Mouse (Mus musculus) spleen, adult 2 months (tissue): Measurements from ENCODE around the gene Unc5b.

Experiments
- CTCF ChIP-seq: fragments of 200-500 bp; IDR thresholded peaks from 2 replicates; pipeline ENCODE4 v1.5.1; 2011; ENCODE audit warnings: mild to moderate bottlenecking, inconsistent platforms; ENCODE audit not compliant: insufficient read depth, insufficient read length, insufficient replicate concordance; ENCODE audit errors: extremely low read depth
- POLR2A ChIP-seq: fragments of 200-500 bp; IDR thresholded peaks from 2 replicates; pipeline ENCODE4 v1.6.1; 2011; ENCODE audit warnings: low read depth, low read length, inconsistent platforms

DNA sequence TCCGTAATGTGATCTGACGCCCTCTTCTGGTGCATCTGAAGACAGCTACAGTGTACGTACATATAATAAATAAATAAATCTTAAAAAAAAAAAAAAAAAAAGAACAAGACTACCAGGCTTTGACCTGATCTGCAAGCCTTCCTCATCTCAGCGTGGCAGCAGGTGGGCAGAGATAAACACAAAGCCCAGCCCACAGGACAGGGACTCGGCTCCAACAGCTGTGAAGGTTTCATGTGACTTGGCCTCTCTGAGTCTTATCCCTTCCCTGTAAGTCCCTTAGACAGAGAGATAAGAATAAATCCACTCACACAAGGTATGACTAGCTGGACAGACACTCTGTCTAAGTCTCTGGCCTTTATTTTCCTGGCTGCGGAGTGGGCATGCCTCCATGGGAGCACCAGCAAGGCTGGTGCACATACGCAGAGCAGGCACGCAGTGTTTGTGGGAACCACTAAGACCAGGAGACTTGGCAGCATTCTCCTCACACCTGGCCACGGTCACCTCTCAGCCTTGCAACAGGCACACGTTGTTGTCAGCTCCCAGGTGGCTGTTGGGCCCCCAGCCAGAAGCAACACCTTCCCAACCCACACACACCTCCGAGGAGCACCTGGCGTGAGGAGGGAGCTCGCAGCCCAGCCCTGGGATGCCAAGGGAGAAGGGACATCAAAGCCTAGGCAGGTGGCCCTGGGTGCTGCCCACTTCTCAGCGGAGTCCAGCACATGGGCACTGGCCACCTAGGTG, 33.5 kb downstream of the Unc5b start:
- no peak for TF ChIP-seq CTCF
- no peak for TF ChIP-seq POLR2A
